Mouse (Mus musculus) neural tube, embryonic 14.5 days (tissue): ENCODE measurements around the gene Nptxr. TPM values are rescaled to one million over a fixed set of nuclear protein-coding genes. Genes with fewer than 3 reads are reported as not detected.
"Not testable (repeated sequence)": the region's sequence is repeated elsewhere in the genome, so short reads cannot be mapped to it uniquely, and the experiment has no call there.

Experiments
- ATAC-seq: fragments of 200-750 bp; cut with Nextera tagmentation; 2 replicates; pipeline ENCODE4 v1.8.0; 2017; ENCODE audit warnings: low read depth, mild to moderate bottlenecking, moderate TSS enrichment, moderate library complexity
- H3K27ac ChIP-seq: fragments of 300-500 bp; sonication (generic); 2 replicates; pipeline ENCODE4 v1.5.1; 2014; ENCODE audit warnings: low read depth, mild to moderate bottlenecking, control low read depth, low read length, moderate library complexity, mixed read lengths
- H3K27me3 ChIP-seq: fragments of 300-500 bp; sonication (generic); 2 replicates; pipeline ENCODE4 v1.6.1; 2014; ENCODE audit warnings: low read length; ENCODE audit not compliant: control insufficient read depth, insufficient read depth
- H3K36me3 ChIP-seq: fragments of 300-500 bp; sonication (generic); 2 replicates; pipeline ENCODE4 v1.6.1; 2014; ENCODE audit warnings: low read length, mixed read lengths; ENCODE audit not compliant: control insufficient read depth, insufficient read depth
- H3K4me1 ChIP-seq: fragments of 300-500 bp; sonication (generic); 2 replicates; pipeline ENCODE4 v1.6.1; 2014; ENCODE audit warnings: low read length; ENCODE audit not compliant: control insufficient read depth, insufficient read depth
- H3K4me2 ChIP-seq: fragments of 300-500 bp; sonication (generic); 2 replicates; pipeline ENCODE4 v1.6.1; 2014; ENCODE audit warnings: mild to moderate bottlenecking, low read depth, low read length, control low read depth
- H3K4me3 ChIP-seq: fragments of 300-500 bp; sonication (generic); 2 replicates; pipeline ENCODE4 v1.5.1; 2014; ENCODE audit warnings: low read depth, low read length, control low read depth, mixed read lengths
- H3K9ac ChIP-seq: fragments of 300-500 bp; sonication (generic); replicated peaks from 2 replicates; pipeline ENCODE4 v1.6.1; 2014; ENCODE audit warnings: low read depth, mild to moderate bottlenecking, control low read depth, low read length, mixed read lengths
- H3K9me3 ChIP-seq: fragments of 300-500 bp; sonication (generic); 2 replicates; pipeline ENCODE4 v1.6.1; 2016; ENCODE audit warnings: low read length; ENCODE audit not compliant: control insufficient read depth
- WGBS: fragments of 180-500 bp; shearing (Covaris S2); extraction: QIAGEN DNeasy Blood & Tissue Kit; methylation state at CpG from one replicate; pipeline ENCODE4 v1.1.7; 2014; 5-methylcytosine and 5-hydroxymethylcytosine counted together
- polyA plus RNA-seq: library from polyadenylated mRNA; unstranded; fragments of >200 nt; fragmentation: Nextera tagmentation; extraction: Ambion mirVana; gene quantifications from 2 replicates; pipeline ENCODE4 v1.2.1, GENCODE M21; 2014

Nptxr gene
- polyA plus RNA-seq, 1 experiment from 2014 or later: 23.4 TPM

GRCm38 (mm10) chr15:79825146-79825825 lies 20.7 kb upstream of the Nptxr start:
- H3K36me3 ChIP-seq: peaks cover 15% of the 10 kb centered on the region

GRCm38 (mm10) chr15:79823588-79824280 lies 19.2 kb upstream of the Nptxr start:
- H3K9ac ChIP-seq: no peak overlapping the region
- 70% methylated on average over 19 of the region's 19 CpGs for WGBS
- no peak overlapping the region for H3K4me3 ChIP-seq
- peaks cover 13% of the 10 kb centered on the region for H3K36me3 ChIP-seq
- H3K4me1 ChIP-seq: peaks cover 29% of the 10 kb centered on the region
- H3K4me2 ChIP-seq: no peak overlapping the region
- no peaks in the 10 kb centered on the region for H3K27me3 ChIP-seq
- ATAC-seq: no peak
- no peak overlapping the region for H3K27ac ChIP-seq
- no peaks in the 10 kb centered on the region for H3K9me3 ChIP-seq

More at GRCm38 (mm10) chr15:79825146-79825825, 20.7 kb upstream of the Nptxr start:
- H3K4me1 ChIP-seq: peaks cover 40% of the 10 kb centered on the region
- H3K4me2 ChIP-seq: no peak overlapping the region
- 0 out of 2 replicates have a peak overlapping the region, but pooled peaks have one; percentile 28 for H3K27ac ChIP-seq
- H3K4me3 ChIP-seq: no peak overlapping the region
- no peaks in the 10 kb centered on the region for H3K9me3 ChIP-seq
- H3K9ac ChIP-seq: no peak overlapping the region
- ATAC-seq: no peak
- no peaks in the 10 kb centered on the region for H3K27me3 ChIP-seq
- 56% methylated on average over 14 of the region's 14 CpGs for WGBS

- Histone ChIP-seq H3K36me3 (0 out of 2 replicates have a peak, but pooled peaks cover 4% of the 10 kb centered on the region), H3K4me1 (peaks cover 19% of the 10 kb centered on the region), H3K9me3 (no peaks in the 10 kb centered on the region), H3K4me2 (no peak overlapping the region), H3K9ac (no peak overlapping the region), H3K4me3 (no peak overlapping the region), H3K27ac (no peak overlapping the region), H3K27me3 (no peaks in the 10 kb centered on the region)
- no peak for ATAC-seq
- 75% methylated on average over 13 of the region's 13 CpGs for WGBS
These were observed 18.0 kb upstream of the Nptxr start for GRCm38 (mm10) chr15:79822265-79823199.

- no peaks in the 10 kb centered on the region for H3K4me1 ChIP-seq
- no peaks in the 10 kb centered on the region for H3K9me3 ChIP-seq
- no peak overlapping the region for H3K4me2 ChIP-seq
- H3K4me3 ChIP-seq: no peak overlapping the region
- no peak for ATAC-seq
- 0 out of 2 replicates have a peak, but pooled peaks cover 4% of the 10 kb centered on the region for H3K36me3 ChIP-seq
- no peak overlapping the region for H3K27ac ChIP-seq
- WGBS: 91% methylated on average over 4 of the region's 4 CpGs
- no peak overlapping the region for H3K9ac ChIP-seq
- no peaks in the 10 kb centered on the region for H3K27me3 ChIP-seq
These were observed 13.8 kb upstream of the Nptxr start for GRCm38 (mm10) chr15:79818325-79818724.

GRCm38 (mm10) chr15:79813666-79814258 lies 9.2 kb upstream of the Nptxr start:
- no peak for ATAC-seq
- Histone ChIP-seq H3K27ac (no peak overlapping the region), H3K4me2 (no peak overlapping the region), H3K36me3 (no peaks in the 10 kb centered on the region), H3K4me3 (no peak overlapping the region), H3K9me3 (no peaks in the 10 kb centered on the region), H3K4me1 (no peaks in the 10 kb centered on the region), H3K9ac (no peak overlapping the region), H3K27me3 (no peaks in the 10 kb centered on the region)
- WGBS: 52% methylated on average over 8 of the region's 8 CpGs

- H3K9me3 ChIP-seq, H3K4me3 ChIP-seq, H3K9ac ChIP-seq, H3K4me1 ChIP-seq, ATAC-seq, H3K27me3 ChIP-seq, H3K4me2 ChIP-seq, H3K36me3 ChIP-seq, H3K27ac ChIP-seq: not testable (repeated sequence)
- WGBS: 71% methylated on average over 2 of the region's 2 CpGs
These were observed 8.3 kb upstream of the Nptxr start for GRCm38 (mm10) chr15:79812840-79813239.

GRCm38 (mm10) chr15:79810997-79811396 lies 6.4 kb upstream of the Nptxr start:
- Histone ChIP-seq H3K4me3 (no peak overlapping the region), H3K4me1 (no peaks in the 10 kb centered on the region), H3K27ac (no peak overlapping the region), H3K36me3 (no peaks in the 10 kb centered on the region), H3K9me3 (no peaks in the 10 kb centered on the region), H3K27me3 (peaks cover 5% of the 10 kb centered on the region; the same call in 1 of the 2 replicates), H3K9ac (no peak overlapping the region), H3K4me2 (no peak overlapping the region)
- 69% methylated on average over 4 of the region's 4 CpGs for WGBS
- ATAC-seq: no peak

GRCm38 (mm10) chr15:79810061-79810460 lies 5.5 kb upstream of the Nptxr start:
- Histone ChIP-seq H3K4me1 (peaks cover 3% of the 10 kb centered on the region; the same call in 1 of the 2 replicates), H3K9me3 (no peaks in the 10 kb centered on the region), H3K27me3 (peaks cover 10% of the 10 kb centered on the region), H3K4me3 (no peak overlapping the region), H3K9ac (no peak overlapping the region), H3K36me3 (no peaks in the 10 kb centered on the region), H3K27ac (no peak overlapping the region), H3K4me2 (no peak overlapping the region)
- no peak for ATAC-seq
- WGBS: 58% methylated on average over 3 of the region's 3 CpGs
